Mouse (Mus musculus) ovary, postnatal 36 days (tissue): ENCODE results near the gene Map1b.

Experiments
- DNase-seq: peaks from one replicate; pipeline ENCODE4 v3.0.0; 2022; ENCODE audit warnings: low spot score, mixed read lengths

The Map1b gene

DNA sequence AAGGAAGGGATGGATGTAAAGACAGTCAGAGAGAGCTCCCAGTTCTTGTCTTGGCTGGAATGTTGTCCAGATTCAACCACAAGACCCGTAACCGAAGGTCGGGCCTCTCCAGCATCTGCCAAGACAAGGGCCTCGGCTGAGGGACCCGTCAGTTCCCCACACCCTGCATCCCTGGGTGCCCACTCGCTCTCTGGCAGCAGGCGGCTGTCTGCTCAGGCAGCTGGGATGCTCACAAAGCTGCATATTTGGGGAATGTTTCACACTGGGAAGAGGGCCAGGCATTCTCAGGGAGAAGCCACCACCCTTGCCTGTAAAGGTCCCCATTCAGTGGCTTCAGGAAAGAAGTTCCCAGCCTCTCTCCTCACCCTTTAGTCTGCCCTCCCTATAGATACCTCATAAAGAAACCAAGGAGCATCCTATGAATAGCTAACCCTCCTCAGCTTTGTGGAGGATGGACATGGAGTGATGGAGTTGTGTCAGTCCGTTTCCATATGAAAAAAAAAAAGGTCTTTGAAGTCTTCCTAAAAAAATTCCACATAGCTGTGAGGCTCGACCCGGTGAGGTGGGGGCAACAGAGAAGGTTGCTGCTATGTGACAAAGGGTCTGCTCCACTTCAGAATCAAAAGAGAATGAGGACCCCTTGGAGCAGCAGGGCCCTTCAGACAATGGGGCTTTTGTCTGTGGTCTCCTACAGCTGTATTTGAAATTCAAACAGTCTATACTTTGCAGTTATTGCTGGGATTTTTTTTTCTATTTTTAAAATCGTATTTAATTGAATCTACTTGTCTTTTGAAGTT, 68.7 kb downstream of the Map1b start:
- peak; percentile 23 for DNase-seq

DNA sequence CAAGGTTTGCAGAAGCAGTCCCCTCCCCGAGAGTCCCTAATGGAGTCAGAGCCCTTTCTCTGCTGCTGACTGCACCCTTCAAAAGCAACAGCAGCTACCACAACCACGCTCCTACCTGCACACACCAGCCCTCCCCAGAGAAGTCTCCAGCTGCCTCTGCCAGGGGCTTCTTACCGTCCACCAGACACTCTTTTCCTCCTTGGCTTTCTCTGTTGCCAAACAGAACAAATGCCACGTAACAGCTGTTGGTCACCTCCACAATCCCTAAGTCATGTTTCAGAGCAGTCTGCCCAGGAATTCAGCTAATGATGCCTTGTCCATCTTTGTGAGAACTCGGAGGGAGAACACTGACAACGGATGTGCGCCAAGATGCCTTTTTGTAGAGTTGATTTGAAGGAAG, 69.3 kb downstream of the Map1b start:
- DNase-seq = no peak

DNA sequence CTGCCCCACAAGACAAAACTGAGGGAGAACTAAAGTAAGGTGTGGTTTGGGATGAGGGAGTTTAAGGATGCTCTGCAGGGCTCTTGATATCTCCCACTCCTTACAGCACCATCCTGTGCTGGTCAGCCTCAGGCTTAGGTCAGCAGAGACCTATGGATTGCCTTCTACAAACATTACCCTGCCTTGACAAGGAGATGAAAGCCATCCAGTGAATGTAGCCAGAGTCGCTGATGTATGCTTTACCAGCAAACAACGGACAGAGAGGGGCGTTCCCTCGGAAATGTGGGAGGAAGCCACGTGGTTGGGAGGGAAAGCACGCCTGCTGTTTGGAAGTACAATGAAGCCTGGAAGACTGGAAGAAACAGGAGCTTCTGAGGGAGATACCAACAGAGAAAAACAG, 71.5 kb downstream of the Map1b start:
- DNase-seq = no peak

DNA sequence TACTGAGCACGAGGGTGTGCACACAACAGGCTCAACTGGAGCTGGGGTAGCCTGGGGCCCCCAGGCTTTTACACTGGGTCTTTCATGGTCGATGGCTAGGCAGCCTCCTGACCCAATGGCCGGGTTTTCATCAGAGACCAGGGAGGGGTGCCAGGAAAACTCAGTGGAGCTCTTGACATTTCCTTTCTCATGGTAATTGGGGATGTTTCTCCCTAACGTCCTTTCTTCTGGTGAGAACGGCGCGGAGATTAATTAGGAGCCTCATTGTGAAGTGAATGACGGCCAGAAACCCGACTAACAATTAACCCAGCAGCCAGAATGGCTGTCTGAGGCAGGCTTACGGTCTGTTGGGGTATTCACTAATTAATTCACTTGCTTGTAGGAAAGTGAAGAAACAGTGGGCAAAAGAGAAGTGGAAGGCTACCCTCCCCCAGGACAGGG, 71.9 kb downstream of the Map1b start:
- DNase-seq = no peak

DNA sequence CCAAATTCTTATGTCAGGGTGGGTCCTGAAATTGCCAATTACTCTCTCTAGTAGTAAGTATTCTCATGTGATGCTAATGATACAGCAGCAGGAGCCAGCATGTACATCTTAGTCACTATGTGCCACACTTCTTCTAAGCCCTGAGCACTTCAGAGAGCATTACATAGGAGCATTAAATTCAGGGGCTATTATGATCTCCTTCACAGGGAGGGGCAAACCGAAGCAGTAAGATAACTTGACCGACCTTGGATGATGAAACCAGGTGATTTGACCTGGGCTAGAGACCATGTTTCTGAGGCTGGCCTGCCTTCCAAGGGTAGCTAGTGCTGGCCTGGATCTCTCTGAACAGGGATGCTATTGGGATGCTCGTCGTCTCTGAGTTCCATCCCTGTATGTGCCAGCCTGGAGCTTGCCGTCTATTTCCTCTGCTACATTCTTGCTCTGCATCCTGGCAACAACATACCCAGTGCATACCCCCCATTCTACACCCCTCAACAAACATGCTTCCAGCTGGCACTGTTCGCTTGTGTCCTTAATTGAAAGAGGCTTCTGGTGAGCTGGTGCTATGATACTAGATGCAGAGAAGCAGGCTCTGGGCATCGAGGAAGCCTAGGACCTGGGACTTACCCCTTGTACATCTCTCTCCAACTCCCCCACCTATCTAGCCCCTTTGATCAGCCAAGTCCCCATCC, 72.7 kb downstream of the Map1b start:
- DNase-seq = no peak

DNA sequence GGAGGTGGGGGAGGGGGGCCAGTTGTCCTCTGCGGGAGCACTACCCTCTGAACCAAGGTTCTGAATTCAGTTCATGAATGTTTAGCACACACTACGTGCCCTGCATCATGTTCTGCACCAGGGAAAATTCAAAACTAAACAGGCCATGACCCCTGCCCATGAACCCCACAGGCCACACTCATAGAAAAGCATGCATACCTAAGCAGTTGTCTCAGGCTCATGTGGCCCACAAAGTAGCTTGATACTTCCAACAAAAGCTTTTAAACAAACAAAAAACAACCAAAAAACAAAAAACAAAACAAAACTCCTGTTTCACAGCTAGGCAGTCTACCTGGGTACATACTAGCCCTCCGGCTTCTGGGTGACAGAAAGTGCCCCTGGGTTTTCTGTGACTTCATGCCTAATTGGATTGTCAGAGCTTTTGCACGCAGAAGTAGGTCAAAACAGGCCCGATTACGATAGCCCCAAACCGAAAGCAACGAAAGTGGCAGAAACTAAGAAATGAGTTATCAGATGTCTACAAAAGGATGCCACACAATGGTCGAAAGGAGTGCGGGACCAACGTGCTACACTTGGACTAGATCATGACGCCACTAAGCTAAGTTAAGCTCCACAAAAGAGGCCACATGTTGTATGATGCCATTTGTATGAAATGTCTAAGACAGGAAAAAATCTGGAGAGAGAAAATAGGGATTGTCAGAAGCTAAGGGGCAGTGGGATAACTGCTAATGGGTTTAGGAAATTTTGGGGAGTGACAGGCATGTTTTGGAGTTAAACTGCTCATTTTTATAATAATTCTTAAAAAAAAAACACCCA, 73.7 kb downstream of the Map1b start:
- DNase-seq = no peak

DNA sequence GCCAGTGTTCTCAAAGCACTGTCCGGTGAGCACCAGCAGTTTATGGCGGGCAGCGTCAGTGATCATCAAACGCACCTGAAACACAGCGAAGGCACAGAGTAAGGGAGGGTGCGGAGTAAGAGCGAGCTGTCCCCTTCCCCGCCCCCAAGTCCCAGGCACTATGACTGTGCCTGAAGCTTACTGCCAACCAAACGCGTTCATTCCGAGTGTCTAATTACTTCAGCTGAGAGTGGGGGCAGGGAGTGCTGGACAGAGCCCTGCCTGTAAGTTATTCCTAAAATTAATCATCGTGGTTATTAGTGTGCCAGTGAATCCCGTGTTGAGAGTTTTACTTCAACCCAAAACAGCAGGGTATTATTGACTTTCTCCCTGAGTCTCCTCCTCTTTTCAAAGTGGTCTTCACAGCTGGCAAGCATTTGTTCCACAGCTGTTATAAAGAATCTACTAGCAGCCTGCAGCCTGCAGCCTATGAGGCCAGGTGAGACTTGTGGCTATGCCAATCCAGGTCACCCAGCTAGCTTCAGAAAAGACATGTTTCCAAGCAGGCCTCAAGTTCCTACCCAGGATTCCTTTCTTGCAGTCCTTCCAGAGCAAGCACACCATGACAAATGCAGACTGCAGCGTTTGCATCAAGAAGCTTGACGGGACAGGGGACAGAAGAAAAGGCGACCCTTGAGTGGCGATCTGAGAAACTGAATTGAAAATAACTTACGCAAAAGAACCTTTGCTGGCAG, 74.5 kb downstream of the Map1b start:
- DNase-seq = no peak

DNA sequence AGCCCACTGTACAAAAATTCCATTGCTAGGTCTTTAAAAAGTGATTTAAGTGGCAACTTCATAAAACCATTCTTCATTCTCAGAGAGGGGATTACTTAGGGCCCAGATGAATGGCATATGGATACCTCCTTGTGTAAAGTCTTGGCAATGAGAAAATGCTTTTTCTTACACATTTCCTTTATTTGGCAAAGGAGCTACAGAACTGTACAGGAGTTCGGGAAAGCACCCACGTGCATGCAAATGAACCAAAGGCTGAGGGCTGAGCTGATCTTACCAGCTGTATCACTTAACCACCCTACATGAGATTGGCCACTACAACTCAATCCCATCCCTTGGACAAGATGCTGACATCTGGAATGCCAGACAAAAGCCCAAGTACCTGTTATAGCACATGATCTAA, 76.1 kb downstream of the Map1b start:
- DNase-seq = no peak

DNA sequence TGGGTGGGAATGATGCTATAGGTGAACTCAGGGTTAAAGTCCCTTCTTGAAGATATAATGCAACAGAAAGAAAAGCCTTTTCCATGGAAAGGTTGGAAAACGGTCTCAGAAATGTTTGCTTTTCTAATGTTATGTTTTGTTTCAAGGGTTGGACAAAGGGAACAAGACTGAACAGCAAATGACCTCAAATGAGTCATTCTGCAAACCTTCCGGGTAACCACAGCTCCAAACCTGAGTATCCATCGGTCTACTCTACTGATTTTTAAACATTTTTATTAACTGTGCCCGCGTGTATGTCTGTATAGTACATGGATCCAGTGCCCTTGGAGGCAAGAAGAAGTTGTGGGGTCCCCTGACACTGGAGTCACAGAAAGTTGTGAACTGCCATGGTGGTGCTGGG, 77.0 kb downstream of the Map1b start:
- no peak for DNase-seq

DNA sequence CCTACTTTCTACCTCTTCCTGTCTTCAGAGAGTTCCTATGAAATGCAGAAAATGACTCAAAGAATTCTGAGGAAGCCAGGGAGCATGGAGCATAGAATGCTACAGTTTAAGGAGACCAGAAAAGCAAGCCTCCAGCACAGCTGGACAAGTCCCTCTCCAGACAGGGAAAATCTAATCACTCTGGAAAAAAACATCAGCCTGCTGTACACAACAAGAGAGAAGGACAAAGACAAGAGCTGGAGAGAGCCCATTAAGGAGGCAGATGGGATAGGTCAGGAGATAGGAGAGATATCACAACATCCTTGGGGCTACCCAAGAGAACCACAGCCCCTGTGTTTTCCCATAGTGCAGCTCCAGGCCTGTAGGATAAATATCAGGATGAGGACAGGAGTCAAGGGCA, 79.3 kb downstream of the Map1b start:
- DNase-seq = no peak

DNA sequence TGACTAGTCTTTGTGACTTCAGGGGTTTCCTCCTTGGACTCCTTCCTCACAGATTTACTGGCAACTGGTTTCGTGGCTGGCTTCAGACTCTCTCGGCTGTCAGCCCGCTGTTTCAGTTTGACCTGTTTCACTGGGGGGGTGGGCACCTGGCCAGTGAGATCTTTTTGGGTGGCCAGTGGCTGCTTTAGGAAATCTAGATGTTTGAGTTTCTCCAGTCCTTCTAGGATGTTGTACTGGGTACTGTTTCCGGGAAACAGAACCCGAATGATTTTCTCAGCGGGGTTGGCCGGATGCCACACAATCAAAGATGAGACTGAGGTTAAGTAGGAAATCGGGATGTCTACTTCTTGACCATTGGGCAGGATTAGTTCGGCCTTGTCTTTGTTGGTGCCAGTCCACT, 81.8 kb downstream of the Map1b start:
- peak; percentile 5 for DNase-seq

DNA sequence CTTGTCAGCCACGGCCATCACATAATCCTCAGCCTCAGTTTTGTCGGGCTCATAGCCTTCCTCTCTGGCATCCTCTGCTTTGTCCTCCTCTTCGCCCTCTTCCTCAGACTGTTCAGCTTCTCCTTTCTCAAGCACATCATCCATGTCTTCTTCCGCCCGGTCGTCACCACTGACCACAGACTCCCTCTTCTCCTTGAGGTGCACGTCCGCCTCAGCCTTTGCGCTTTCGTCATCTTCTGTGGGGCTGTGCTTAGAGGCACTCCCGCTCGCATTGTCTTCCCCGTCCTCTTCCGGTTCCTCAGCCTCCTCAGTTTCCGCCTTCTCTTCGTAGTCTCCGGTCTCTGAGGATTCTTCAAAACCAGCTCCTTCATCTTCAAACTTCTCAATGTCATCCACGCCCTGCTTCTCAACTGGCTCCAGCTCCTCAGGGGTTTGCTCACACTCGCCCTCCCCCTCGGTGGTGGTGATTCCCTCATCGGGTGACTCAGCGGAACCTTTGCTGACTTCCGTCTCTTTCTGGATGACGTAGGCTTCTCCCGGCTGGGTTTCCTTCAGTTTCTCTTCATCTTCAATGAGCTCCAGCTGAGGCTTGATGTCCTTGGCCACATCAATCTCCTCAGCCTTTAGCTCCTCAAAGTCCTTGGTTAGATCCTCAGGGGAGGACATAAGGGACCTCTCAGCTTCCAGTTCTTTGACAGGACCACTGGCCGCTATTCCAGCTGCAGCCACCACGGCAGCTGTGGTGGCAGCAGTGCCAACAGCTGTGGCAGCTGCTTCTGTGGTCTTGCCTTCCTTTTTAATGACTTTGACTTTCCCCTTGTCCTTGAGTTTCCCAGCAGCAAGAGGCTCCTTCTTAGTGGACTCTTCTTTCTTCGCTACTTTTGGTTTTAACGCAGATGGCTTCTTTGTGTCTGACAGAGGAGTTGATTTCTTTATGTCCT, 83.0 kb downstream of the Map1b start:
- DNase-seq = peak; percentile 3

DNA sequence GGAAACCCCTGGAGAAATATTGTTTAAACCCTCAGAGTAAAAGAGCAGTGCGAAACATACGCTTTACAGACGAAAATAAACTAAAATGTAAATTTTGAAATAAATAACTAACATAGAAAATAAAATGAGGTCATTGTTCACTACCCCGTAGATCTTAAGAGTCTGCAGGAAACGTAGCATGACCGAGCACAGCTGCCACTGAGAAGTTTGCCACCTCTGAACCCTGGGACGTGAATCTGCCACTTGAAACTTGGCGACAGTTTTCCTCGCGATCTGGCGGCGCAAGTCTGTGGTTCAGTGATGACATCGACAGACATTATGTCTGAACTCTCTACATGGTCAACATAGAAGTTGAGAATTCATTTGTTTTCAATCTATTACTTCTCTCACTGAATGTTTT, 92.8 kb downstream of the Map1b start:
- no peak for DNase-seq

DNA sequence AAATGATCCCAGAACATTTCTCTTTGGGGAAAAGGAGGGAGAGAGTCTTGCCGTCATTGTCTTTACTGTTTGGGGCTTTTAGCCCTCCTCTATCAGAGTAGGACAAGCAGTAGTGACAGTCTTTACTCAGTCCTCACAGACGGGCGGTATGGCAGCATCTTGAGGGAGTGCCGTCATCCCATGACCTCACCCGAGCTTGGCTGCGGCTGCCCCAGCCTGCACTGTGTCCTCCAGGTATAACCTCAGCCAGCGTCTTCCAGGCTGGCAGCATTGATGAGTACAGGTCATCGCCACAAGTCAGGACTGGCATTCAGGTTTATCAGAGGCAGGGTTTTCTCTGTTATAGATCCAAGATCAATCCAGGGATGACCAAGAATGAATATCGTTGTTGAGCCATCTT, 99.7 kb downstream of the Map1b start:
- no peak for DNase-seq

DNA sequence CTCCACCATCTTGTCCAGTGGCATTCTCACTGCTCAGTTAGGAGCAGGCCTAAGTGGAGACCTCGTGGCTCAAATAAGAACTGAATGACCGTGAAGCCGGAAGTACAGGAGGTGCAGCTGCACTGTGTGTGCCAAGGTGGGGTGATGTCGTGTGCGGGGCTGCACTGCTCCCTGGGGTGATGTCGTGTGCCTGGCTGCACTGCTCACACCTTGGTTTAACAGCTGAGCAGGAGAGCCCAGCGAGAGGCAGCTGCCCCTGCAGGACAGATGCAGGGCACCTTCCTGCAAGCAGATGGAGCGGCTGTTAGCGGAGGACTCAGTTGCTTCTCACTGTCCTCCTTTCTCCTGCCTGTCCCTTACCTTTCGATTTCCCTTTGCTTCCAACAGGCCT, 102.0 kb downstream of the Map1b start:
- no peak for DNase-seq

DNA sequence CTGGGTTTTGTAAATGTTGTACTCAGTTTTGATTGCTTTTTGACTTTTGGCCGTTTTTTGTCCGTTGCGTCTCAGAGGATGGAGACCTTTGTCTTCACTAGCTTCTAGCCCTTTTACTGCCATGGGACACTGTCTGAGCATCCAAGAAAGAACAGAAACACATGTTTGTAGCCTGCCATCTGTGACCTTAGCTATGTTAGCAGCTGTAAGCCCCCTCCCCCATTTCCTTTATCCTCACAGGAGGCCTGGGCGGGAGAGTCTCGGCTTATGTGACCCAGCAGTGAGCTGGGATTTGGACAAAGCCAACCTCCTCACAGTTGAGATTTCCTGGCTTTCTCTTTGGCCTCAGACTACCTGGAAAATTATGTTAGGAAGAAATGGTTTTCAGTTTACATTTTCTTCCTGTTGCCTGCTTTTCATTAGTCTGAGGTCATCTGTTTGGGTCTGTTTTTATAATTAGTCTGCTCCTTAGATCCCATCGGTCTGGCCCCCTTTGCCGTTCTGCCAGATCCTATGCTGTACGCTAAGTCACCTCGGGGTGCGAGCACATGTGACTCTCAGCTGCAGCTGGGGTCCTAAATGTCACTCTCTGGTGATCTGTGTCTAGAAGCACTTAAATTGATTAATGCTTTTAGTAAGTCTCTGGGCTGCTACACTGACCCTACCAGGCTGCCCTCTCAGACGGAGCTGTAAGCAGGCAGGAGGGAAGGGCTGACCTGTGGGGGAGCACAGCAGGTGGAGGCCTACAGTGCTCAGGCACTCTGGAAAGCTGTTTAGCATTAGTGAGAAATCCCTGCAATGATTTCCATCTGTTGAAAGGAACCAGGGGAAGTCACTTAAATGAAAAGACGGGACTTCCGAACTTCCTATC, 102.6 kb downstream of the Map1b start:
- no peak for DNase-seq

DNA sequence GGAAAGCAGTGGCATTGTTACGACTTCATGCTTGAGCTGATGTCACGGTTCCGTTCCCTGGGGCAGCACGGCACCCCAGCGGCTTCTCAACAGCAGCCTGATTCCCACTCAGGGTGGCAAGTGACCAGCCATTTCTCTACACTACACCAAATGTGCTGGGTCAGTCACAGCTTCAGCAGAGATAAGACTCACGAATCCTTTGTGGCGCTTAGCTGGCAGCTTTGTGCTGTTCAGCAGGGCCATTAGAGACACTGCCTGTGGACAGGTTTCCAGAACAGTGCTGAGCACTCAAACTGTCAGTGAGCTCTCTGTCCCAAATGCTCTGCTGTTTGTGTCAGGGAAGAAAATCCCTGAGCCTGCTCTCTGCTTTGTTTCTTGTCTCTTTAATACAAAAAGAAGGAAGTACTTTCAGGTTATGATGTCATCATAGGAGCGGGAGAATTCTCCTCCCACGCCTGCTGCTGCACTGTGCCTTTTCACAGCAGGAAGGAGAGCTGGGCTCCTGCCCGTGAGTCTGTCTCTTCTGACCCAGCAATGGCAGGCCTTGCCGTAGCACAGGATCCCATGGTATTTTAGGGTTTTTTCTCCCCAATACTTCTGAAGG, 103.8 kb downstream of the Map1b start:
- peak; percentile 33 for DNase-seq

DNA sequence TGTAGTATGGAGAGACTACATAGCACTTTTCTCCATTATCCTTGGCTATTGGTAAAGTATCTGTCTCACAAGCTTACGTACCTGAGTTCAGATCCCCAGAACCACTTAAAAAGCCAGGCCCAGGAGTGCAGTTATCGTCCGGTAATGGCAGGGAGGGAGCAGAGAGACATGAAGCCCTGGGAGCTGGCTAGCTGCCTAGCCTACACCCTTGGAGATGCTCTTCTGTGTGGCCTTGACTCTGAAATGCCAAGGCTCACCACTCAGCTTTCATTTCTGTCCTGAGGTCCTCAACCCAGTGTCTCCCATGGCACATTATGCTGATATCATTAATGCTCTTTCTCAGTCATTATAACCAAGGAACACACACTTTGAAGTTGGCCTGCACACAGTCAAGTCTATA, 104.6 kb downstream of the Map1b start:
- peak; percentile 53 for DNase-seq
